Mouse (Mus musculus): ENCODE results near the gene Tspear.
A peak's percentile ranks its signal among the peaks of the same experiment; 100 is the strongest.

Tspear gene

GRCm38 (mm10) chr10:77797677-77798076, 111.3 kb downstream of the Tspear start:
- no peak for DNase-seq

DNA sequence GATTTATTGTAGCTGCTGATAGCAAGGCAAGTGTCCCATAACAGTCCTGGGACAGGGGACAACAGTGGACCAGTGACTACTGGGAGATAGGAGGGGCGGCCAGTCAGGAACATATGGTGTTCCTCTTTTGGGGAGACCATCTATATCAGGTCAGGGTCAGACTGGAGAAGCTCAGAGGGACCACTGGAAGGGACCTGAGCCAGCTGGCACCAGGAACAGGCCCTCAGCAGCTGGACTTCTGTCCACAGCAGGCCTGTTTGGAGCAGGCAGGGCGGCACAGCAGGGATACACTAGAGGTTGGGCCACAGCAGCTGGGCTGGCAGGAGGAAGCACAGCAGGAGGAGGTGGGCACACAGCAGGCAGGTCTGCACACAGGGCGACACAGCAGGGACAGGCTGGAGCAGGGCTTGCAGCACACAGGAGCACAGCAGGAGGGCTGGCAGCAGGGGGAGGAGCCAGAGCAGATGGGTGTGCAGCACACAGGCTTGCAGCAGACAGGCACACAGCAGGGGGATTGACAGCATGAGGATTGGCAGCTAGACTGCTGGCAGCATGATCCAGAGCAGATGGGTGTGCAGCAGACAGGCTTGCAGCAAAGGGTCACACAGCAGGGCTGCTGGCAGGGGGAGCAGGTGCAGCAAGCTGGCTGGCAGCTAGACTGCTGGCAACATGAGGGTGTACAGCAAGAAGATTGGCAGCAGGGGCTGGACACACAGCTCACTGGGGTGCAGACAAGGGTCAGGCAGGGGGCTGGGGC, 112.0 kb downstream of the Tspear start:
- peak; percentile 18 to 51 for DNase-seq

DNA sequence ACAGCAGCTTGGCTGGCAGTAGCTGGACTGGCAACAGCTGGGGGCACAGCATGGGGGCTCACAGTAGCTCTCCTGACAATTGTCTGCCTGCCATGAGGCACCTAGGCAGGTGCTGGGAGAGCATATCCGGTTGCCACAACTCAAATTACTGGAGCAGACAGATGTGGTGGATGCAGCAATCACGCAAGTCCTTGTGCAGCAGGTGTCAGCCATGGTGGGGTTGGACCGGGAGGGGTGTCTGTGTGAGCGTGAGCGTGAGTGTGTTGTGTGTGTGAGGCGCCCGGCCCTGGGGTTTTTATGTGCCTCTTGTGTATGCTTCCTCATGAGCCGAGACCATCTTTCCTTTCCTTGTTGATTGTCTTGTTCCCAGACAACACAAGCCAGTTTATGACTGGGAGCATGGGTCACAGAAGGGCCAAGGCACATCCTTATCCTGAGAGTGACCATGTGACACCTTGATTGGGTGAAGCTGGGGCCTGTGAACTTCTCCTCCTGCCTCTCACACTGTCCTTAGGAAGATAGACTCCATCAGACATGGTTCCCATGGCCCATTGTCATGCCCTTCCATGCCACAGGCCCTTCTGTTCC, 112.6 kb downstream of the Tspear start, which contains the start of gene Gm19668:
TSS of gene Gm19668 (minus strand) at position 213 of the 588 bp plus-strand sequence.
- no peak for DNase-seq

GRCm38 (mm10) chr10:77804095-77804494, 117.7 kb downstream of the Tspear start:
- no peak for DNase-seq

DNA sequence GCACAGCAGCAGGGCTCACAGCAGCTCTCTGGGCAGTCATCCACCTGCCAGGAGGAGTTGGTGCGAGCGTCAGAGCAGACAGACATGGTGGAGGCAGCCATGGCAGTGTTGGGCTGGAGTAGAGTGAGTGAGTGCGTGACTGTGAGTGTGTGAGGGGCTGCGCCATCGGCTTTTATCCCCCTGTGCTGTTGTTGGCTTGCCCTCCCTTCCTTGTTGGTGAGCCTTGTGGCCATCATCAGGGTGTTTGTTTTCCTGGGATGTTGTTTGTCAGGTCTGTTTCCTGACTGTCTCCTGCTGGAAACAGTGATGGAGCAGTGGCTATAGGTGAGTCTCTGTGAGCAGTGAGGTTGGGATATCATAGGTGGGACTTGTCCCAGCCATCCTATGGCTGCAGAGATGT, 125.4 kb downstream of the Tspear start, which contains the start of gene Gm9507:
TSS of gene Gm9507 (minus strand) at position 101 of the 400 bp plus-strand sequence.
- no peak for DNase-seq

GRCm38 (mm10) chr10:77814382-77814781, 128.0 kb downstream of the Tspear start, which contains the start of gene Gm2696:
Gm2696 (plus strand) TSS chr10:77814682.
- DNase-seq = no peak

DNA sequence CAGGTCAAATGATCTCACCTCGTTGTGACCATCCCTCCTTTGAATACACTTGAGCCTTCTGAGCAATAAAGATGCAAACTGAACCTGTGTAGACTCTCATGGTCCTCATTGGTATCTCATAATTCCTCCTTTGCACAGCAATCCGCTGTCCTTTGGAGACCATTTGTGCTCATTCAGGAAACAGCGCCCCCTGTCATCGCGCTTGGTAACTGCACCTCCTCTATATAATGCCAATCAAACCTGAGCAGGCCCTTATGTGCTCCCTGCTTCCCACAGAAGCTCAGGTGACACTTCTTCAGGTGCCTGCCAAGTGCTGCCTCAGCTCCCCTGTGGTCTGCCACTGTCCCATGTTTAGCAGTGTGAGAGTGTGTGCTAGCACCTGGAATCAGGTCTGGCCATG, 129.1 kb downstream of the Tspear start:
- DNase-seq = peak in 1 of 2 experiments; percentile 28

DNA sequence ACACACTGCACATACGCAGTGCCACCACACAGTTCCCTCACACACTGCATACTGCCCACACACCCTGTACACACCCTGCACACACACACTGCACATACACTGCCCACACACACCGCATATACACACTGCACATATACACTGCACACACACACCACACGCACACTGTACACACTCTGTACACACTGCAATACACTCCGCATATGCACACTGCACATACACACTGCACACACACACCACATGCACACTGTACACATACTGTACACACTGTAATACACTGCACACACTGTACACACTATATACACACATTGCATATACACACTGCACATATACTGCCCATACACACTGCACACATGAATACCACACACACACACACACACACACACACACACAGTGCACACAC, 132.2 kb downstream of the Tspear start:
- DNase-seq = no peak

DNA sequence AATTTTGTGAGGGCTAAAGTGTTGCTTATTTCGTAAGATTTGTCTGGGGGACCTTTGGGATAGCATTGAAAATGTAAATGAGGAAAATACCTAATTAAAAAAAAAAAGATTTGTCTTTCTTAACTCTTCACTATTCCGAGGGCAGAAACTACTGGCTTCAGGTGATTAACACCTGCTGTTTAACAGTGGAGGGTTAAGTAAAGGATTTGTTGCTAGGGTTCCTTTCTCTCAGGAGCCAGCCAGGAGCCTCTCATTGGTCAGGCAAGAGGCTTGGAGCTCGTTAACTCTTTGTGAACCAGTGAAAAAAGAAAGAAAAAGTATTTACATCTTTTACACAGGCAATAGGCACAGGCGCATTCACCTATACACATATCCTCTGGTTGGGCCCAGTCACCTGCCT, 132.8 kb downstream of the Tspear start:
- DNase-seq = no peak

- no peak for DNase-seq
Observed at GRCm38 (mm10) chr10:77826951-77827350, 140.6 kb downstream of the Tspear start, which contains the start of gene Krtap10-4. Krtap10-4 (minus strand) TSS chr10:77827095.

DNA sequence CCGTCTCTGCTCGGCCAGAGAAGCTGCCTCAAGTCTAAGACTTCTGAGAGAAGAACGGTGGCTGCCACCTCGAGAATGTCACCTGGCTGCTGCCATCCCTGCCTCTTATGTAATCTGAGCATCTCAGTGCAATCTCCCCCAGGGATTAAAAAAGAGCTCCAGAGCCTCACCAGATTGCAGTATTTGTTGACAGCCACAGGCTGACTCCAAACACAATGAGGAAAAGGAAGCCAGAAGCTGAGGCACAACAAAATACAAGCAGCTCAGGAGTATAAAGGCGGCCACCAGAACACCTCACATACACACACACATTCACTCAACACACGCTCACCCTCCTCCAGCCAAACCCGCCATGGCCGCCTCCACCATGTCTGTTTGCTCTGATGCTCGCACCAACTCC, 149.3 kb downstream of the Tspear start, which contains the start of gene Krtap10-10:
TSS of gene Krtap10-10 (plus strand) at position 301 of the 400 bp plus-strand sequence.
- no peak for DNase-seq

DNA sequence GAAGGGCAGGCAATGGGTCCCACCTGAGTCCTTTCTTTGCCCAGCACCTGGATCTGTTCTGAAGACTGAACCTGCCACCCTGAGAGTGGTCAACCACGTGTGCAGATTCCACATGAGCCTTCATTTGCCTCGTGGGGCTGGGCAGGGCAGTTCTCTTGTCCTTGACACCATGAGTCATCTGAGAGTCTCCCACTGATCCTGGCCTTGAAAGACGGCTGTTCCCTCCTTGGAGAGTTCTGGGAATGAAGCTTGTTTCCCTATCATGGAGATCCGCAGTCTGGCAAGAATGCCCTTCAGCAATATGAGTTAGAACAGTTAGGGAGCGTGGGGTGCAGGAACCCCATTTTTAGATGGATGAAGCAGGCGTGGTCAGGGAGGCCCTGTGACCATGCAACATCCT, 152.6 kb downstream of the Tspear start:
- no peak for DNase-seq

DNA sequence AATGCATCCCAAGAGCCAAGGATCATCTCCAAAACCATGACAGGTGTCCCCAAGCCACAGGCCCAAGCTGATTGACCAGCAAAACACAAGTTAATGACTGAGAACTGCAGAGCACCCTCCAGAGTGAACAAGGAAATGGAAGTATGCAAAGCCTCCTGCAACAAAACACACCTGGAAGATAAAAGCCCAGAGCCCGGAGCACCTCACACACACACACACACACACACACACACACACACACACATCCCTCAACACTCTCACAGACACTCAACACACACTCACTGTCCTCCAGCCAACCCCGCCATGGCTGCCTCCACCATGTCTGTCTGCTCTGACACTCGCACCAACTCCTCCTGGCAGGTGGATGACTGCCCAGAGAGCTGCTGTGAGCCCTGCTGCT, 160.1 kb downstream of the Tspear start, which contains the start of gene Gm36176:
TSS of gene Gm36176 (plus strand) at position 301 of the 400 bp plus-strand sequence.
- DNase-seq = no peak

GRCm38 (mm10) chr10:77846961-77847360, 160.6 kb downstream of the Tspear start:
- DNase-seq = peak; percentile 42 to 72

GRCm38 (mm10) chr10:77847538-77847937, 161.2 kb downstream of the Tspear start:
- DNase-seq = no peak

GRCm38 (mm10) chr10:77852559-77852958, 166.2 kb downstream of the Tspear start, which contains the start of gene Gm10318:
Gm10318 (plus strand) TSS chr10:77852859.
- no peak for DNase-seq

DNA sequence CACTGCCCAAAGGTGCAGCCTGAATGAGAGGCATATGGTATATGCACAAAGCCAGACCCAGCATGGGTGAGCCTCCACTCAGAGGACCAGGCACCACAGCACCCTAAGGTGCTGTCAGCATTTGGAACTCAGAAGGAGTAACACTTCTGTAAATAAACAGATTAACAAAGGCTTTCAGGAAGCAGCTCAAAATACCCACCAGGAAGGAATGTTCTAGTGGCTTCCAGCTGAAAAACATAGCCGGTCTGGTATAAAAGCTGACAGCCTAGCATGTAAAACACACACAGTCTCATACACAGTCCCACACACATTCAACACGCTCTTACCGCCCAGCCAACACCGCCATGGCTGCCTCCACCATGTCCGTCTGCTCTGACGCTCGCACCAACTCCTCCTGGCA, 175.3 kb downstream of the Tspear start, which contains the start of gene Gm3285:
TSS of gene Gm3285 (plus strand) at position 301 of the 400 bp plus-strand sequence.
- DNase-seq = no peak

GRCm38 (mm10) chr10:77864067-77864761, 177.8 kb downstream of the Tspear start:
- no peak for DNase-seq

DNA sequence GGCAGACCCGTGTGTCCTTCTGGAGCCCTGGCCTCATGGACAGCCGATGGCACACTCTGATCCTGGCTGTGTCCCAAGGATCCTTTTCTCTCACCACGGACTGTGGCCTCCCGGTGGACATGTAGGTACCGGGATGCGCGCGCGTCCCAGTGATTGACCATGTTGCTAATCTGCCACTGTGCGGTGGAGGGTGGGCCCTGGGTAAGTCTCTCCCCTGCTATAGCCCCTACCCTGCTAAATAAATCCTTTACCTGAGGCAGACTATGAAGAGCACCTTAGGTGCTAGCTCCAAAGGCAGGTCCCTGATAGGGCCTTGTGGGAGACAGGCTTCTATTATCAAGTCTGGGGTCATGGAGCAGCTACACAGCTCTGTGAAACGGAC, 178.4 kb downstream of the Tspear start:
- DNase-seq = no peak

DNA sequence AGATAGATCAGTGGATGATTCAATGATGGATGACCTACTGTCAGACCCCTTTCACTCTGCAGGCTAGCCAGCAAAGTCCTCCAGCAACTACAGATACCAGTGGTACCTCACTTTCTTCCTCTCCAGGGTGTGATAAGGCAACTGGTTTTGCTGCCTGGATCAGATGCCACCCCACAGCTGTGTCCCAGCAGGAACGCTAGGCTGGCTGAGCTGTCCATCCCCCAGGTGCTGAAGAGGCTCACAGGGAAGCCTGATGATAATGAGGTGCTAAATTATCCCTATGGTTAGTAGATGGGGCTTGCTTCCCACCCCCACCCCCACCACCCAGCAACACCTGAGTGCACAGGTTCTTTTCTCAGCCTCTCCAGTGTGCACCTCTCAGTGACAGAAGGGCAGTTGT, 181.2 kb downstream of the Tspear start:
- no peak for DNase-seq

GRCm38 (mm10) chr10:77869651-77870050, 183.3 kb downstream of the Tspear start:
- no peak for DNase-seq

- peak; percentile 30 to 47 for DNase-seq
Observed at GRCm38 (mm10) chr10:77878985-77879384, 192.6 kb downstream of the Tspear start.

DNA sequence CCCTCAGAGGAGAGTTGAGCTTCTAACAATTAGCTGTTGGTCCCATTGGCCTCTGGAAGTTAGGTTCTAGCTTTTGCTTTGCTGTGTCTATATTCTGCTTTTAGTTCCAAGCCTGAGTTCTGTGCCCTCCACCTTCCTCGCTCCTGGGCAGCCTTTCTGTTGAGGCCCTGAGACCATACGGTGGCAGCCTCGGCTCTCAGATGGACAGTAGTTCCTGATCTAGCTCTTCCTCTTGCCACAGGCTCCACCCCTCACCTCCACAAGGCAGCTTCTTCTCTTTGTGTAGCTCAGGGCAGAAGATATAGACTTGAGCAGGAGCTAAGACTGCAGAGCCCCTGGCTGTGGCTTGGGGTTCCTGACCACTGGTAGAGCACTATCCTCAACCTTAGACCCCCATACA, 193.9 kb downstream of the Tspear start:
- DNase-seq = no peak
